Mouse (Mus musculus): ENCODE results near the gene Srgap3.

DNA sequence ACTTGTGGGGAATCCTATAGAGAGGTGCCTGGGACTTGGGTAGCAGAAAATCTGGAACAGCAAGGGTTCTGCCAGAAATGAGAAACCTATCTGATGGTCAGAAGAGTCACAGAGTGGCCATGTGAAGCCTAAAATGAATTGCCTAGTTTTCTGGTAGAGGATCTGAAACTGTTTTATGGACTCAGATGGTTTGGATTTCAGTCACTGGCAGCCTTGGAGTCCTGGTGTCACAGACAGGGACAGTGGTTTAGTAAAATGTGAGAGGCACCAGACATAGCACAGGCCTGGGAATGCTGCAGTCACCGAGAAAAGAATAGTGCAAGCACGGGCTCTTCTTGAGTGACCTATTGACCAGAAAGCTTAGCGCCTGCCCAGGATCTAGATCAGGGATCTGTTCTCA is 207.4 kb downstream of the Srgap3 start:
- TF ChIP-seq POLR2A (IDR thresholded peaks at IDR 0.05; ENCODE audit: borderline replicate concordance, extremely low read depth, low read depth, low read length): no peak
- TF ChIP-seq CTCF (IDR thresholded peaks at IDR 0.05; ENCODE audit: insufficient read depth, low read length): no peak
